Mouse (Mus musculus): ENCODE results near the gene Slc39a5. TPM values are rescaled to one million over a fixed set of nuclear protein-coding genes. Genes with fewer than 3 reads are reported as not detected.

Gene Slc39a5
- polyA plus RNA-seq, 1 experiment = 0.53 TPM

GRCm38 (mm10) chr10:128408591-128409535, 7.8 kb upstream of the Slc39a5 start:
- Histone ChIP-seq H3K4me3 (ENCODE audit: control insufficient read depth, insufficient read depth, low read length) (peak overlapping the region; percentile 68), H3K27me3 (ENCODE audit: control insufficient read depth, insufficient read depth, low read length) (no peaks in the 10 kb centered on the region), H3K4me1 (replicated peaks; ENCODE audit: control insufficient read depth, insufficient read depth, low read length) (peaks cover 25% of the 10 kb centered on the region), H3K36me3 (ENCODE audit: control insufficient read depth, insufficient read depth, low read length) (no peaks in the 10 kb centered on the region), H3K27ac (ENCODE audit: control insufficient read depth, insufficient read depth, low read length) (peak overlapping the region; percentile 3; the same call in 1 of the 2 replicates)
- TF ChIP-seq CTCF (IDR thresholded peaks at IDR 0.05; ENCODE audit: borderline replicate concordance, control insufficient read depth, extremely low read depth, insufficient read depth, low read length, poor library complexity) = no peak
- TF ChIP-seq POLR2A (IDR thresholded peaks at IDR 0.05; ENCODE audit: control insufficient read depth, extremely low read depth, insufficient read depth, low read length, poor library complexity) = no peak
- DNase-seq = peak; percentile 37
- WGBS = 24% methylated on average over 35 of the region's 35 CpGs

- TF ChIP-seq CTCF (IDR thresholded peaks at IDR 0.05; ENCODE audit: borderline replicate concordance, control insufficient read depth, extremely low read depth, insufficient read depth, low read length, poor library complexity) (no peak), POLR2A (IDR thresholded peaks at IDR 0.05; ENCODE audit: control insufficient read depth, extremely low read depth, insufficient read depth, low read length, poor library complexity) (no peak)
Measured at GRCm38 (mm10) chr10:128403931-128404330, 2.9 kb upstream of the Slc39a5 start.

GRCm38 (mm10) chr10:128401638-128402037, 609 bp upstream of the Slc39a5 start:
- DNase-seq = no peak
- no peaks in the 10 kb centered on the region for H3K36me3 ChIP-seq (ENCODE audit: control insufficient read depth, insufficient read depth, low read length)
- WGBS = 84% methylated on average over 9 of the region's 9 CpGs

More at GRCm38 (mm10) chr10:128403931-128404330, 2.9 kb upstream of the Slc39a5 start:
- Histone ChIP-seq H3K36me3 (ENCODE audit: control insufficient read depth, insufficient read depth, low read length) (no peaks in the 10 kb centered on the region), H3K27ac (ENCODE audit: control insufficient read depth, insufficient read depth, low read length) (no peak overlapping the region), H3K4me1 (replicated peaks; ENCODE audit: control insufficient read depth, insufficient read depth, low read length) (peaks cover 9% of the 10 kb centered on the region), H3K27me3 (ENCODE audit: control insufficient read depth, insufficient read depth, low read length) (no peaks in the 10 kb centered on the region), H3K4me3 (ENCODE audit: control insufficient read depth, insufficient read depth, low read length) (no peak overlapping the region)
- no peak for DNase-seq
- 94% methylated on average over 7 of the region's 7 CpGs for WGBS

GRCm38 (mm10) chr10:128400338-128400737, 691 bp downstream of the Slc39a5 start:
- H3K36me3 ChIP-seq (ENCODE audit: control insufficient read depth, insufficient read depth, low read length) = no peaks in the 10 kb centered on the region

More at GRCm38 (mm10) chr10:128401638-128402037, 609 bp upstream of the Slc39a5 start:
- TF ChIP-seq POLR2A (IDR thresholded peaks at IDR 0.05; ENCODE audit: control insufficient read depth, extremely low read depth, insufficient read depth, low read length, poor library complexity) (no peak), CTCF (IDR thresholded peaks at IDR 0.05; ENCODE audit: borderline replicate concordance, control insufficient read depth, extremely low read depth, insufficient read depth, low read length, poor library complexity) (no peak)
- 0 out of 2 replicates have a peak, but pooled peaks cover 4% of the 10 kb centered on the region for H3K4me1 ChIP-seq (replicated peaks; ENCODE audit: control insufficient read depth, insufficient read depth, low read length)
- H3K27me3 ChIP-seq (ENCODE audit: control insufficient read depth, insufficient read depth, low read length) = no peaks in the 10 kb centered on the region
- H3K27ac ChIP-seq (ENCODE audit: control insufficient read depth, insufficient read depth, low read length) = peak overlapping the region; percentile 12; the same call in 1 of the 2 replicates
- H3K4me3 ChIP-seq (ENCODE audit: control insufficient read depth, insufficient read depth, low read length) = no peak overlapping the region

GRCm38 (mm10) chr10:128397466-128397865, 3.6 kb downstream of the Slc39a5 start:
- Histone ChIP-seq H3K36me3 (ENCODE audit: control insufficient read depth, insufficient read depth, low read length) (peaks cover 10% of the 10 kb centered on the region; the same call in 1 of the 2 replicates), H3K27ac (ENCODE audit: control insufficient read depth, insufficient read depth, low read length) (no peak overlapping the region), H3K27me3 (ENCODE audit: control insufficient read depth, insufficient read depth, low read length) (no peaks in the 10 kb centered on the region), H3K4me3 (ENCODE audit: control insufficient read depth, insufficient read depth, low read length) (no peak overlapping the region), H3K4me1 (replicated peaks; ENCODE audit: control insufficient read depth, insufficient read depth, low read length) (0 out of 2 replicates have a peak, but pooled peaks cover 4% of the 10 kb centered on the region)
- DNase-seq = no peak
- WGBS = 92% methylated on average over 7 of the region's 7 CpGs
- no peak for TF ChIP-seq POLR2A (IDR thresholded peaks at IDR 0.05; ENCODE audit: control insufficient read depth, extremely low read depth, insufficient read depth, low read length, poor library complexity)
- TF ChIP-seq CTCF (IDR thresholded peaks at IDR 0.05; ENCODE audit: borderline replicate concordance, control insufficient read depth, extremely low read depth, insufficient read depth, low read length, poor library complexity) = no peak

More at GRCm38 (mm10) chr10:128400338-128400737, 691 bp downstream of the Slc39a5 start:
- Histone ChIP-seq H3K4me1 (replicated peaks; ENCODE audit: control insufficient read depth, insufficient read depth, low read length) (0 out of 2 replicates have a peak, but pooled peaks cover 4% of the 10 kb centered on the region), H3K27ac (ENCODE audit: control insufficient read depth, insufficient read depth, low read length) (no peak overlapping the region), H3K27me3 (ENCODE audit: control insufficient read depth, insufficient read depth, low read length) (no peaks in the 10 kb centered on the region), H3K4me3 (ENCODE audit: control insufficient read depth, insufficient read depth, low read length) (no peak overlapping the region)
- 78% methylated on average over 5 of the region's 5 CpGs for WGBS
- TF ChIP-seq POLR2A (IDR thresholded peaks at IDR 0.05; ENCODE audit: control insufficient read depth, extremely low read depth, insufficient read depth, low read length, poor library complexity) = no peak
- no peak for TF ChIP-seq CTCF (IDR thresholded peaks at IDR 0.05; ENCODE audit: borderline replicate concordance, control insufficient read depth, extremely low read depth, insufficient read depth, low read length, poor library complexity)
- DNase-seq = no peak

GRCm38 (mm10) chr10:128396716-128397264, 4.2 kb downstream of the Slc39a5 start:
- H3K27me3 ChIP-seq (ENCODE audit: control insufficient read depth, insufficient read depth, low read length) = no peaks in the 10 kb centered on the region
- DNase-seq = no peak
- H3K4me1 ChIP-seq (replicated peaks; ENCODE audit: control insufficient read depth, insufficient read depth, low read length) = 0 out of 2 replicates have a peak, but pooled peaks cover 4% of the 10 kb centered on the region
- TF ChIP-seq POLR2A (IDR thresholded peaks at IDR 0.05; ENCODE audit: control insufficient read depth, extremely low read depth, insufficient read depth, low read length, poor library complexity) (no peak), CTCF (IDR thresholded peaks at IDR 0.05; ENCODE audit: borderline replicate concordance, control insufficient read depth, extremely low read depth, insufficient read depth, low read length, poor library complexity) (no peak)
- WGBS = 94% methylated on average over 10 of the region's 10 CpGs
- no peak overlapping the region for H3K4me3 ChIP-seq (ENCODE audit: control insufficient read depth, insufficient read depth, low read length)
- H3K27ac ChIP-seq (ENCODE audit: control insufficient read depth, insufficient read depth, low read length) = no peak overlapping the region
- peaks cover 14% of the 10 kb centered on the region for H3K36me3 ChIP-seq (ENCODE audit: control insufficient read depth, insufficient read depth, low read length)
